Mouse (Mus musculus) midbrain, postnatal 0 days (tissue): ENCODE results near the gene Gm1043. TPM values are rescaled to one million over a fixed set of nuclear protein-coding genes. Genes with fewer than 3 reads are reported as not detected.

Experiments
- ATAC-seq: fragments of 200-750 bp; cut with Nextera tagmentation; 2 replicates; pipeline ENCODE4 v1.8.0; 2017; ENCODE audit warnings: moderate number of reproducible peaks, mild to moderate bottlenecking, moderate TSS enrichment, moderate library complexity; ENCODE audit not compliant: low FRiP score
- DNase-seq: peaks from one replicate; pipeline ENCODE4 v3.0.0-alpha.2; 2015; ENCODE audit warnings: low spot score
- H3K27ac ChIP-seq: fragments of 300-500 bp; sonication (generic); 2 replicates; pipeline ENCODE4 v1.5.1; 2014; ENCODE audit warnings: low read depth, mild to moderate bottlenecking, low read length, mixed read lengths
- H3K27me3 ChIP-seq: fragments of 300-500 bp; sonication (generic); 2 replicates; pipeline ENCODE4 v1.6.1; 2014; ENCODE audit warnings: low read length, control low read depth, mixed read lengths; ENCODE audit not compliant: insufficient read depth
- H3K36me3 ChIP-seq: fragments of 300-500 bp; sonication (generic); 2 replicates; pipeline ENCODE4 v1.6.1; 2014; ENCODE audit warnings: low read length, control low read depth, mixed read lengths; ENCODE audit not compliant: insufficient read depth
- H3K4me1 ChIP-seq: fragments of 300-500 bp; sonication (generic); 2 replicates; pipeline ENCODE4 v1.6.1; 2014; ENCODE audit warnings: mild to moderate bottlenecking, control low read depth, antibody characterized with exemption, low read length, mixed read lengths; ENCODE audit not compliant: insufficient read depth
- H3K4me2 ChIP-seq: fragments of 300-500 bp; sonication (generic); 2 replicates; pipeline ENCODE4 v1.6.1; 2014; ENCODE audit warnings: low read depth, mild to moderate bottlenecking, low read length, mixed read lengths; ENCODE audit not compliant: poor library complexity, severe bottlenecking
- H3K4me3 ChIP-seq: fragments of 300-500 bp; sonication (generic); 2 replicates; pipeline ENCODE4 v1.5.1; 2014; ENCODE audit warnings: low read depth, mild to moderate bottlenecking, low read length, moderate library complexity
- H3K9ac ChIP-seq: fragments of 300-500 bp; sonication (generic); replicated peaks from 2 replicates; pipeline ENCODE4 v1.6.1; 2014; ENCODE audit warnings: mild to moderate bottlenecking, low read length, moderate library complexity, mixed read lengths; ENCODE audit not compliant: poor library complexity, severe bottlenecking
- H3K9me3 ChIP-seq: fragments of 300-500 bp; sonication (generic); 2 replicates; pipeline ENCODE4 v1.6.1; 2016; ENCODE audit warnings: low read length, control low read depth
- CTCF ChIP-seq: IDR thresholded peaks from 2 replicates; pipeline ENCODE4 v1.5.1; 2016; ENCODE audit warnings: antibody characterized with exemption, mild to moderate bottlenecking
- WGBS: fragments of 180-500 bp; shearing (Covaris S2); extraction: QIAGEN DNeasy Blood & Tissue Kit; methylation state at CpG from one replicate; pipeline ENCODE4 v1.1.7; 2014; 5-methylcytosine and 5-hydroxymethylcytosine counted together
- polyA plus RNA-seq: library from polyadenylated mRNA; unstranded; fragments of >200 nt; fragmentation: Nextera tagmentation; extraction: Ambion mirVana; gene quantifications from 2 replicates; pipeline ENCODE4 v1.2.1, GENCODE M21; 2015
- total RNA-seq: library from RNA; depleted of rRNA; stranded (reverse); fragments of >200 nt; gene quantifications from 2 replicates; pipeline ENCODE4 v1.2.3, GENCODE M21; 2014

Gm1043 gene
- total and polyA plus RNA-seq, 2 experiments from 2014 or later: 1.6 to 19.4 TPM

DNA sequence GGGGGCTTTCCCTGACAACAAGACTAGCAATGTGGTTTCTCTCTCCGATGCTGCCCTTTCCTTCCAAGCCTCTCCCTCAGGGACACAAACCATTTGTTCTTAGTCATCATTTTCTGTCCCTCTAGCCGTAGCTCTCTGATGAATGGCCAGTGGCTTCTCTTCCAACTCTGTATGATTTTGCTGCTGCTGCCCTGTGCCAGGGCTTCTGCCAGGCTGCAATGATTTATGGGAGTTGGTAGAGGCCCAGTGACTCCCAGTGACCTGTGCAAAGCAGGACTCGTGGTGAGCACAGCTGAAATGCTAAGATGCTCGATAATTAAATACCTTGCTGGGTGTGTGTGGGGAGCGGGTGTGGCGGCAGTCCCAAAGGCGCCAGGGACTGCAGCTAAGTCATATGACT lies 130.1 kb downstream of the Gm1043 start:
- TF ChIP-seq CTCF: no peak
- Histone ChIP-seq H3K4me1 (no peaks in the 10 kb centered on the region), H3K36me3 (no peaks in the 10 kb centered on the region), H3K4me2 (no peak overlapping the region), H3K9ac (no peak overlapping the region), H3K27me3 (no peaks in the 10 kb centered on the region), H3K4me3 (no peak overlapping the region), H3K27ac (no peak overlapping the region), H3K9me3 (no peaks in the 10 kb centered on the region)
- DNase-seq (no peak), ATAC-seq (no peak)
- 89% methylated on average over 7 of the region's 7 CpGs for WGBS

DNA sequence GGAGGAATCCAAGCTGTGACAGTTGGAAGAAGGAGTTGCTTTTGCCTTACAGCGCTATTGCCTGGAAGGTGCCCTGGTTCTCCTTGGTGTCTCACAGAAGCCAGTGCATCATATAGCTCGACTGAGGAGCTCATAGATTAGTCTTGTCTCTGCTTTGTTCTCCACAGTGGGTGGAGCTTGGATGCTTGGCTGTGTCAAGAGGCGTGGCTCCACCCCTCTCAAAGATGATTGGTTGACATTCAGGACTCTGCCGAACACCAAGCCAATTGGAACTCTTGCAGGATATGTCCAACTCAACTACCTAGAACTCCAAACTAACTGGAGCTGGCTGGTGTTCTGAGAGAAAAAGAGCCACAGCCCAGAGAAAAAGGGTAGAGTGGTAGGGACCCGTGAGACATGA lies 134.4 kb downstream of the Gm1043 start:
- H3K36me3 ChIP-seq: no peaks in the 10 kb centered on the region
- no peaks in the 10 kb centered on the region for H3K9me3 ChIP-seq
- no peak overlapping the region for H3K27ac ChIP-seq
- no peaks in the 10 kb centered on the region for H3K27me3 ChIP-seq
- no peak for TF ChIP-seq CTCF
- ATAC-seq: no peak
- WGBS: 58% methylated on average over 5 of the region's 5 CpGs
- DNase-seq: no peak
- H3K4me1 ChIP-seq: no peaks in the 10 kb centered on the region
- no peak overlapping the region for H3K4me2 ChIP-seq
- H3K4me3 ChIP-seq: no peak overlapping the region
- no peak overlapping the region for H3K9ac ChIP-seq

DNA sequence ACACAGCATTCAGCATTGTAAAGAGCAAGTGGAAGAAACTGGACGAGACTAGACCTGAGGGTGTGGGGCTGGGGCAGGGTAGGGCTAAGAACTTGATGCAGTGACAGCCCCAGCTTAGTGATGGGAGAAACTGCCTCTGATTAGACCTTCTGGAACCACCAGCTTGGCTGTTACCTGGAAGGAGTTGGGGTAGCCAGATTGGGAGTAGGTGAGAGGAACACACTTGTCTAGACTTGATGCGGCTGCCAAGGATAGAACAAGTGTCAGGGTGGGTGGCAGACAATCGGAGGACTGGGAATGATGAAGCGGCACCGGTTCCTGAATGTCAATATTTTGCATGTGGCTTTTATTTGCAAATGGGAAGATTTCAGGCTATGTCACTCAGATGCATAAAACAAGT lies 135.4 kb downstream of the Gm1043 start:
- WGBS: 90% methylated on average over 5 of the region's 5 CpGs

DNA sequence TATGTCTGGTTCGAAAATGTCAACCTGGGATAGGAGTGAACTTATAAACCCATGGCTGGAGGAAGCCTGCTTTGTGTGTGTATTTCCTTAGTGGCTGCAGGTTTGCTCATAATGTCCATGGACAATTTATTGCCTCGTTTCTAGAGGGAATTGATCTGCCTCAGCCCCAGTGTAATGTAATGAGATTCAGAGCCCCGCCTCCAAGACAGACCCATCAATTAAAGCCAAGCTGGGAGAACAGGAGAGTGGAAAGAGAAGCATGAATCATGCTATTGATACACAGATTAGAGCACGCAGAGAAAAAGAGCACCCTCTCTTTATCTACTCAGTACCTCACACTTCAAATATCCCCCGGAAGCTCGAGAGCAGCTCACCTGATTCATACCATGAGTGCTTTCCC lies 136.4 kb downstream of the Gm1043 start:
- H3K27me3 ChIP-seq: no peaks in the 10 kb centered on the region
- H3K9me3 ChIP-seq: no peaks in the 10 kb centered on the region
- TF ChIP-seq CTCF: no peak
- H3K4me1 ChIP-seq: no peaks in the 10 kb centered on the region
- WGBS: 49% methylated on average over 6 of the region's 6 CpGs
- no peaks in the 10 kb centered on the region for H3K36me3 ChIP-seq
- ATAC-seq (no peak), DNase-seq (no peak)
- no peak overlapping the region for H3K4me2 ChIP-seq
- no peak overlapping the region for H3K27ac ChIP-seq
- H3K4me3 ChIP-seq: no peak overlapping the region
- no peak overlapping the region for H3K9ac ChIP-seq

More for the DNA sequence above, 135.4 kb downstream of the Gm1043 start:
- ATAC-seq (no peak), DNase-seq (no peak)
- no peaks in the 10 kb centered on the region for H3K4me1 ChIP-seq
- no peak overlapping the region for H3K27ac ChIP-seq
- H3K4me3 ChIP-seq: no peak overlapping the region
- no peak overlapping the region for H3K4me2 ChIP-seq
- no peaks in the 10 kb centered on the region for H3K27me3 ChIP-seq
- no peaks in the 10 kb centered on the region for H3K9me3 ChIP-seq
- no peak for TF ChIP-seq CTCF
- H3K36me3 ChIP-seq: no peaks in the 10 kb centered on the region
- no peak overlapping the region for H3K9ac ChIP-seq

DNA sequence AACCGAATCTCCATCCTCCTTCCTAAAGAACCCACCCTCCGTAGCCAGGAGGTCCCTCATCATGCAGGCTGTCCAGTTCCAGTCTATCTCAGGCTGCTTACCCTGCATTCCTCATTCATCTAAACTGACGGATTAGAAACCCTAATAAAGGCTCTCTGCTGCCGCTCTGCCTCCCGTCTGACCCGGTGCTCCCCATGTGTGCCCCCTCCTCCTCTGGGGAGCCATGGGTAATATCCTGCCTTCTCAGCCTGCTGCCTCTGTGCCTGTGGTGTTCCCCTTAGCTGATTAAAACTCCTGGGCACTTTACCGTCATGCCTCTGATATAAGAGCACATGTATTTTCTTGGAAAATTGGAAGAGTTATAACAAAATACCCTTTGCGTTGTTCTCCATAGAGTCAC lies 137.1 kb downstream of the Gm1043 start:
- WGBS: 44% methylated on average over 8 of the region's 8 CpGs
- Histone ChIP-seq H3K9ac (no peak overlapping the region), H3K36me3 (no peaks in the 10 kb centered on the region), H3K4me3 (no peak overlapping the region), H3K9me3 (no peaks in the 10 kb centered on the region), H3K4me1 (no peaks in the 10 kb centered on the region), H3K4me2 (no peak overlapping the region), H3K27ac (no peak overlapping the region), H3K27me3 (no peaks in the 10 kb centered on the region)
- DNase-seq (no peak), ATAC-seq (no peak)
- TF ChIP-seq CTCF: no peak

DNA sequence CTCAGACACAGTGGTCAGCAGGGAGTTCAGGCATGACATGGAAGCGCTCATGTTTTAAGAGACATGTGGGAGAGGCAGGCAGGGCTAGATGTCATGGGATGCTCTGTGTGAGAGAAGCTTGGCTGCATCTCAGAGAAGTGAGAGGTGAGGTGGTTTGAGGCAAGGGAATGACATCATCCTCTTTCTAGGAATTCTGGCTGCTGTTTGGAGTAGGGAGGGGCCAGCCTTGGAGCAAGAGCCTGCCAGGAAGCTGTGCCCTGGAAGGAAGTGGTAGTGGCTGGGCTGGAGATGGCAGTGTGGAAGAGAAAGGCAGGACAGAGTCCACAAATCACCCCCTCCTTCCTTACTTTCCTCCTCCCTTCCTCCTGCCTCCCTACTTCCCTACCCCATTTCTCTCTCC lies 140.5 kb downstream of the Gm1043 start:
- Histone ChIP-seq H3K9me3 (no peaks in the 10 kb centered on the region), H3K4me2 (no peak overlapping the region), H3K9ac (no peak overlapping the region), H3K4me1 (no peaks in the 10 kb centered on the region), H3K4me3 (no peak overlapping the region), H3K27me3 (no peaks in the 10 kb centered on the region), H3K36me3 (0 out of 2 replicates have a peak, but pooled peaks cover 5% of the 10 kb centered on the region), H3K27ac (no peak overlapping the region)
- DNase-seq: no peak
- no peak for TF ChIP-seq CTCF
- 96% methylated on average over 1 of the region's 1 CpGs for WGBS
- no peak; the same call in 1 of the 2 replicates for ATAC-seq
